Mouse (Mus musculus) spleen, postnatal 4 days (tissue): ENCODE measurements at regions not wholly inside any gene's neighbourhood (a gene's known extent, or its start where the extent isn't known, plus 50 kb on each side); places are given as distances from the start of the nearest gene placed in this dataset.
"Not testable (repeated sequence)": the region's sequence is repeated elsewhere in the genome, so short reads cannot be mapped to it uniquely, and the experiment has no call there.

Source experiments
- DNase-seq, 2 experiments: peaks; one replicate each; pipeline ENCODE4 v3.0.0; 2022; ENCODE audit warnings: low spot score in 2 of 2

- no peak for DNase-seq
These were observed 754.6 kb upstream of the Intu start for GRCm38 (mm10) chr3:39776278-39777039.

GRCm38 (mm10) chr3:39779690-39780218 is 751.3 kb upstream of the Intu start:
- DNase-seq = no peak

- no peak for DNase-seq
These were observed 750.8 kb upstream of the Intu start for GRCm38 (mm10) chr3:39780270-39780669.

- DNase-seq = no peak
These were observed 746.2 kb upstream of the Intu start for GRCm38 (mm10) chr3:39784901-39785300.

- DNase-seq = no peak
These were observed 721.5 kb upstream of the Intu start for GRCm38 (mm10) chr3:39809586-39809985.

- no peak for DNase-seq
These were observed 716.3 kb upstream of the Intu start for GRCm38 (mm10) chr3:39814814-39815213.

- no peak for DNase-seq
These were observed 700.5 kb upstream of the Intu start for GRCm38 (mm10) chr3:39830488-39831056.

- DNase-seq = no peak
These were observed 692.5 kb upstream of the Intu start for GRCm38 (mm10) chr3:39838377-39839145.

GRCm38 (mm10) chr3:39840946-39841345 is 690.1 kb upstream of the Intu start:
- DNase-seq = no peak

GRCm38 (mm10) chr3:39845123-39845522 is 686.0 kb upstream of the Intu start:
- DNase-seq = no peak

GRCm38 (mm10) chr3:39848829-39849228 is 682.3 kb upstream of the Intu start:
- no peak for DNase-seq

- DNase-seq = no peak
These were observed 673.8 kb upstream of the Intu start for GRCm38 (mm10) chr3:39857214-39857839.

- DNase-seq = not testable (repeated sequence)
These were observed 655.0 kb upstream of the Intu start for GRCm38 (mm10) chr3:39876046-39876445.

GRCm38 (mm10) chr3:39884370-39884769 is 646.7 kb upstream of the Intu start:
- no peak for DNase-seq

GRCm38 (mm10) chr3:39888376-39888775 is 642.7 kb upstream of the Intu start:
- no peak for DNase-seq

GRCm38 (mm10) chr3:39889222-39889621 is 641.9 kb upstream of the Intu start:
- DNase-seq = no peak

GRCm38 (mm10) chr3:39898961-39899360 is 632.1 kb upstream of the Intu start:
- no peak for DNase-seq

GRCm38 (mm10) chr3:39900207-39900606 is 630.9 kb upstream of the Intu start:
- DNase-seq = no peak

GRCm38 (mm10) chr3:39904377-39904776 is 626.7 kb upstream of the Intu start:
- no peak for DNase-seq

GRCm38 (mm10) chr3:39908676-39909362 is 622.3 kb upstream of the Intu start:
- DNase-seq = no peak

- DNase-seq = no peak
These were observed 621.4 kb upstream of the Intu start for GRCm38 (mm10) chr3:39909642-39910041.
